Mouse (Mus musculus): ENCODE measurements around the gene Adgrl1.

Adgrl1 gene

DNA sequence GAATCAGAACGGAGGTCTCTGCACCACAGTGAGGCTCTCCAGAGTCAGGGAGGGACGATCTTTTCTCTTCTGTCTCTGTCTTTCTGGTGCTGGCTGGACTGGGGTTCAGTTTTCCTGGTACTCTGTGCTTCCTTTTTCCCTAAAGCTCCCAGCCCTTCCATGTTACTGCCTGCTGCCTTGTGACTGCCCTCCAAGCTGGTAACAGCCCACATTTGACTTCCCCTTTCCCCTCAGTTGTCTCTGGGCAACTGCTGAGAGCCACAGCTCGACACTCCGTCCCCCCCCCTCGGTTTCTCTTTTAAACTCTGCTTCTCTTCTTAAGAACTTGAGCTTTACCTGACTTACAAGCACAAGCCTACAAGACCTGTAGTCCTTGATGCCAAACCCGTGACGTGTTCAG, 89.3 kb downstream of the Adgrl1 start:
- no peak for DNase-seq (ENCODE audit: low spot score in 2 of 2)

DNA sequence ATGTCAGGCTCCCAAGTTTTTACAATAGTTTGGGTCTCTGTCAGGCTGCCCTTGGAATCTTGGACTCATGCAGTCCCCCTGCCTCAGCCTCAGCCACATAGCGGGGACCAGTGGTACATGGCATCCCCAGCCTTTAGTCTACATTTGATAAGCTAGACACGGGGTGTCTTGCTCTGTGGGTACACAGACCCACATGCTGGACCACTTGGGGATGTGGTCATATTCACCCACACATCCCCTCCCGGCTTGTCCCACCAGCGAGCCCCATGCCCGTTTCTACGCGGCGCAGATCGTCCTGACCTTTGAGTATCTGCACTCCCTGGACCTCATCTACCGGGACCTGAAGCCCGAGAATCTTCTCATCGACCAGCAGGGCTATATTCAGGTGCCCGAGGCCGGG, 90.3 kb downstream of the Adgrl1 start:
- DNase-seq (ENCODE audit: low spot score in 2 of 2), result no peak
